Mouse (Mus musculus): Measurements from ENCODE around the gene Sec14l1. TPM values are rescaled to one million over a fixed set of nuclear protein-coding genes. Genes with fewer than 3 reads are reported as not detected.

The Sec14l1 gene
- total RNA-seq, 2 experiments from 2014 or later: 91.6 to 93.4 TPM

GRCm38 (mm10) chr11:117183299-117183698 is 68.3 kb downstream of the Sec14l1 start:
- DNase-seq: no peak

- no peak for DNase-seq
Measured at GRCm38 (mm10) chr11:117183841-117184240, 68.9 kb downstream of the Sec14l1 start.

- DNase-seq: no peak
Measured at GRCm38 (mm10) chr11:117185076-117185933, 70.3 kb downstream of the Sec14l1 start.

GRCm38 (mm10) chr11:117191524-117191923 is 76.6 kb downstream of the Sec14l1 start:
- no peak for DNase-seq

- DNase-seq: no peak
Measured at GRCm38 (mm10) chr11:117194475-117194937, 79.5 kb downstream of the Sec14l1 start.

GRCm38 (mm10) chr11:117195616-117196015 is 80.6 kb downstream of the Sec14l1 start:
- no peak for DNase-seq

- DNase-seq: no peak
Measured at GRCm38 (mm10) chr11:117196681-117197080, 81.7 kb downstream of the Sec14l1 start.

GRCm38 (mm10) chr11:117198122-117198521 is 83.2 kb downstream of the Sec14l1 start:
- no peak for DNase-seq

- no peak for DNase-seq
Measured at GRCm38 (mm10) chr11:117199282-117200175, 84.6 kb downstream of the Sec14l1 start, which contains the start of gene Sept9. Gene Sept9 (plus strand): TSS chr11:117199661.

GRCm38 (mm10) chr11:117201846-117202245 is 86.9 kb downstream of the Sec14l1 start:
- DNase-seq: no peak

GRCm38 (mm10) chr11:117204606-117205005 is 89.6 kb downstream of the Sec14l1 start:
- DNase-seq: no peak

GRCm38 (mm10) chr11:117205042-117205441 is 90.1 kb downstream of the Sec14l1 start:
- no peak for DNase-seq

- DNase-seq: no peak
Measured at GRCm38 (mm10) chr11:117205447-117205846, 90.5 kb downstream of the Sec14l1 start.

GRCm38 (mm10) chr11:117207436-117207835 is 92.5 kb downstream of the Sec14l1 start:
- DNase-seq: no peak

GRCm38 (mm10) chr11:117208151-117208673 is 93.2 kb downstream of the Sec14l1 start:
- DNase-seq: no peak

Small RNAs within 50 kb of the gene (microRNA-seq; reads per million reads assigned to microRNA genes)
- 0 reads per million in 2 experiments for gene Gm24323
- gene Mir6516: 4.5 reads per million in 2 experiments

Other genes with a start within 250 kb of the Sec14l1 start
- gene Mgat5b, start 196.3 kb upstream of the Sec14l1 start, total RNA-seq (2021): 1 to 10 TPM in 1 of 2 experiments, under 1 TPM in 1; 0.54 to 1.1 TPM
- 10 to 100 TPM; 40.1 to 51.9 TPM for gene Sept9, start 84.5 kb downstream of the Sec14l1 start, total RNA-seq (2021)